In genomic region chr10:37249511-37249910, GRCm38 (mm10) we compare ENCODE assay signal across 13 mouse cellular contexts.
A peak's percentile ranks its signal among the peaks of the same experiment; 100 is the strongest.
DNase-seq lines count a peak whose midpoint lies in the region; ATAC-seq and TF ChIP-seq lines count a peak whose summit lies in the region.
"Had no signal": no experiment of that assay in that cellular context is flagged by ENCODE, and none has a peak within 500 bp of the region (broad histone marks: within the 10 kb centered on the region; RNA-seq: fewer than 3 reads in every experiment).

No protein-coding gene starts in this region.

- ATAC-seq in kidney, postnatal 0 days (replicated peaks; ENCODE audit: low FRiP score, low read depth), result no peak
- no peak for ATAC-seq in embryonic facial prominence, embryonic 14.5 days (ENCODE audit: low read depth)
- ATAC-seq in megakaryocyte, adult 5-6 weeks (ENCODE audit: poor library complexity, severe bottlenecking), result 0 out of 2 replicates have a peak, but pooled peaks have one; percentile 15
- ATAC-seq: hindbrain, embryonic 16.5 days had no signal

- H3K27ac ChIP-seq in kidney, postnatal 0 days, result 0 out of 2 replicates have a peak overlapping the region, but pooled peaks have one; percentile 1
- peak overlapping the region; percentile 53 for H3K27ac ChIP-seq in embryonic facial prominence, embryonic 14.5 days (replicated peaks; ENCODE audit: low read depth, low read length)
- H3K27ac ChIP-seq: liver, embryonic 14.5 days; macrophage had no signal

- H3K9me3 ChIP-seq in kidney, postnatal 0 days (replicated peaks; ENCODE audit: low read length), result no peaks in the 10 kb centered on the region
- no peaks in the 10 kb centered on the region for H3K9me3 ChIP-seq in embryonic facial prominence, embryonic 14.5 days (ENCODE audit: control insufficient read depth, low read length)

- H3K4me2 ChIP-seq in kidney, postnatal 0 days (ENCODE audit: low read length), result no peak overlapping the region
- H3K4me2 ChIP-seq in embryonic facial prominence, embryonic 14.5 days (ENCODE audit: low read depth, low read length), result no peak overlapping the region

- no peaks in the 10 kb centered on the region for H3K36me3 ChIP-seq in kidney, postnatal 0 days (ENCODE audit: insufficient read depth, low read length)
- H3K36me3 ChIP-seq in embryonic facial prominence, embryonic 14.5 days (ENCODE audit: control insufficient read depth, insufficient read depth, low read length), result no peaks in the 10 kb centered on the region

- TF ChIP-seq CTCF in kidney, postnatal 0 days (IDR thresholded peaks at IDR 0.05; ENCODE audit: low read depth), result no peak

- no peaks in the 10 kb centered on the region for H3K4me1 ChIP-seq in kidney, postnatal 0 days (replicated peaks; ENCODE audit: insufficient read depth, low read length)
- peaks cover 16% of the 10 kb centered on the region for H3K4me1 ChIP-seq in embryonic facial prominence, embryonic 14.5 days (ENCODE audit: control insufficient read depth, insufficient read depth, low read length)

- no peak overlapping the region for H3K4me3 ChIP-seq in kidney, postnatal 0 days (replicated peaks; ENCODE audit: low read depth, low read length)
- H3K4me3 ChIP-seq in embryonic facial prominence, embryonic 14.5 days (ENCODE audit: low read depth, low read length), result no peak overlapping the region

- H3K9ac ChIP-seq in kidney, postnatal 0 days (ENCODE audit: low read depth, low read length), result no peak overlapping the region
- no peak overlapping the region for H3K9ac ChIP-seq in embryonic facial prominence, embryonic 14.5 days (ENCODE audit: low read depth, low read length)
- H3K9ac ChIP-seq: liver, embryonic 14.5 days had no signal

- 72% methylated on average over 4 of the region's 4 CpGs for WGBS in kidney, postnatal 0 days
- 65% methylated on average over 4 of the region's 4 CpGs for WGBS in embryonic facial prominence, embryonic 14.5 days

- H3K27me3 ChIP-seq in kidney, postnatal 0 days (ENCODE audit: insufficient read depth, low read length), result no peaks in the 10 kb centered on the region
- no peaks in the 10 kb centered on the region for H3K27me3 ChIP-seq in embryonic facial prominence, embryonic 14.5 days (replicated peaks; ENCODE audit: control insufficient read depth, insufficient read depth, low read length)

- DNase-seq in kidney, postnatal 0 days (ENCODE audit: low spot score), result no peak
- DNase-seq in kidney, adult 9 months, result no peak
- peak; percentile 57 for DNase-seq in Muller cell, postnatal 12 days (ENCODE audit: inconsistent ontology term)
- DNase-seq in embryonic facial prominence, embryonic 14.5 days (ENCODE audit: low spot score), result no peak
- DNase-seq in gastrocnemius, adult 8-10 months (ENCODE audit: low spot score in 2 of 2), result no peak
- no peak for DNase-seq in lung, postnatal 14 days
- no peak for DNase-seq in left cerebral cortex, adult 9 months (ENCODE audit: low spot score in 2 of 2)
- DNase-seq: right cerebral cortex, postnatal 4 days; thymus, adult 18-20 months had no signal
